Mouse (Mus musculus) MEL (cell line): ENCODE data around the gene Tex10. TPM values are rescaled to one million over a fixed set of nuclear protein-coding genes. Genes with fewer than 3 reads are reported as not detected.

Source experiments
- DNase-seq: peaks from one replicate; pipeline ENCODE4 v3.0.0; 2011; ENCODE audit warnings: low read depth, low spot score
- H3K27ac ChIP-seq: 2 replicates; pipeline ENCODE4 v1.5.1; 2012; ENCODE audit warnings: low read depth, mild to moderate bottlenecking, control low read depth, low read length, moderate library complexity; ENCODE audit not compliant: control insufficient read depth
- H3K27me3 ChIP-seq, 2 experiments: fragments of 150-350 bp in 1 of 2; sonication (generic) in 1 of 2; 2 replicates each; pipeline ENCODE4 v1.6.1; 2012; ENCODE audit warnings: low read length in 2 of 2, mild to moderate bottlenecking in 2 of 2, improper control_type of control experiment in 1 of 2, moderate library complexity in 1 of 2; ENCODE audit not compliant: insufficient read depth in 2 of 2, control insufficient read depth in 1 of 2
- H3K36me3 ChIP-seq, 2 experiments: 2 replicates each; pipeline ENCODE4 v1.6.1; 2012 to 2014; ENCODE audit warnings: low read length in 2 of 2, improper control_type of control experiment in 1 of 2, inconsistent platforms in 1 of 2, mild to moderate bottlenecking in 1 of 2; ENCODE audit not compliant: insufficient read depth in 2 of 2, control insufficient read depth in 1 of 2
- H3K4me1 ChIP-seq, 2 experiments: fragments of 150-350 bp in 1 of 2; sonication (generic) in 1 of 2; 2 replicates each; pipeline ENCODE4 v1.6.1; 2012; ENCODE audit warnings: low read length in 2 of 2, improper control_type of control experiment in 1 of 2, mild to moderate bottlenecking in 1 of 2; ENCODE audit not compliant: insufficient read depth in 2 of 2, control insufficient read depth in 1 of 2
- H3K4me3 ChIP-seq, 2 experiments: fragments of 150-350 bp in 1 of 2; sonication (generic) in 1 of 2; 2 replicates each; pipeline ENCODE4 v1.5.1; 2012; ENCODE audit warnings: low read depth in 2 of 2, low read length in 2 of 2, mild to moderate bottlenecking in 2 of 2, moderate library complexity in 2 of 2, control low read depth in 1 of 2, improper control_type of control experiment in 1 of 2; ENCODE audit not compliant: control insufficient read depth in 1 of 2, insufficient read depth in 1 of 2
- H3K79me2 ChIP-seq: 2 replicates; pipeline ENCODE4 v1.6.1; 2012; ENCODE audit warnings: mild to moderate bottlenecking, low read length, moderate library complexity; ENCODE audit not compliant: control insufficient read depth, poor library complexity, insufficient read depth
- H3K9ac ChIP-seq: 2 replicates; pipeline ENCODE4 v1.6.1; 2012; ENCODE audit warnings: low read depth, mild to moderate bottlenecking, control low read depth, low read length, moderate library complexity; ENCODE audit not compliant: control insufficient read depth, poor library complexity, severe bottlenecking
- H3K9me3 ChIP-seq: fragments of 150-350 bp; sonication (generic); replicated peaks from 2 replicates; pipeline ENCODE4 v1.6.1; 2012; ENCODE audit warnings: mild to moderate bottlenecking, low read length, improper control_type of control experiment, moderate library complexity; ENCODE audit not compliant: insufficient read depth
- CHD1 ChIP-seq: IDR thresholded peaks from 2 replicates; pipeline ENCODE4 v1.6.1; 2012; ENCODE audit warnings: low read depth, mild to moderate bottlenecking, inconsistent platforms, low read length, improper control_type of control experiment
- E2F4 ChIP-seq: IDR thresholded peaks from 2 replicates; pipeline ENCODE4 v1.6.1; 2011; ENCODE audit warnings: low read depth, low read length, improper control_type of control experiment, borderline replicate concordance
- ELF1 ChIP-seq: IDR thresholded peaks from 2 replicates; pipeline ENCODE4 v1.6.1; 2014; ENCODE audit warnings: low read depth, mild to moderate bottlenecking, inconsistent platforms, low read length, improper control_type of control experiment, moderate library complexity
- EP300 ChIP-seq, 2 experiments: IDR thresholded peaks; 2 replicates each; pipeline ENCODE4 v1.6.1; 2011; ENCODE audit warnings: improper control_type of control experiment in 2 of 2, low read length in 2 of 2, low read depth in 1 of 2, mild to moderate bottlenecking in 1 of 2
- GABPA ChIP-seq: IDR thresholded peaks from 2 replicates; pipeline ENCODE4 v1.6.1; 2012; ENCODE audit warnings: low read depth, mild to moderate bottlenecking, inconsistent platforms, low read length, improper control_type of control experiment, moderate library complexity
- HCFC1 ChIP-seq: IDR thresholded peaks from 2 replicates; pipeline ENCODE4 v1.6.1; 2012; ENCODE audit warnings: low read depth, mild to moderate bottlenecking, inconsistent platforms, low read length, improper control_type of control experiment, moderate library complexity
- MAX ChIP-seq: IDR thresholded peaks from 2 replicates; pipeline ENCODE4 v1.6.1; 2011; ENCODE audit warnings: low read length, improper control_type of control experiment
- MYC ChIP-seq: IDR thresholded peaks from 2 replicates; pipeline ENCODE4 v1.6.1; 2011; ENCODE audit warnings: low read depth, mild to moderate bottlenecking, low read length, improper control_type of control experiment, moderate library complexity
- NRF1 ChIP-seq: IDR thresholded peaks from 2 replicates; pipeline ENCODE4 v1.6.1; 2014; ENCODE audit warnings: low read depth, mild to moderate bottlenecking, inconsistent platforms, low read length, improper control_type of control experiment, moderate library complexity; ENCODE audit not compliant: poor library complexity, insufficient read depth, severe bottlenecking
- POLR2AphosphoS2 ChIP-seq: IDR thresholded peaks from 2 replicates; pipeline ENCODE4 v1.6.1; 2011; ENCODE audit warnings: low read length, improper control_type of control experiment
- RAD21 ChIP-seq: IDR thresholded peaks from 2 replicates; pipeline ENCODE4 v1.6.1; 2011; ENCODE audit warnings: mild to moderate bottlenecking, low read depth, low read length, improper control_type of control experiment
- ZC3H11A ChIP-seq: IDR thresholded peaks from 2 replicates; pipeline ENCODE4 v1.6.1; 2012; ENCODE audit warnings: low read depth, mild to moderate bottlenecking, inconsistent platforms, low read length, improper control_type of control experiment
- ZNF384 ChIP-seq: IDR thresholded peaks from 2 replicates; pipeline ENCODE4 v1.6.1; 2012; ENCODE audit warnings: low read depth, mild to moderate bottlenecking, inconsistent platforms, low read length, improper control_type of control experiment
- polyA plus RNA-seq, 2 experiments: library from polyadenylated mRNA; stranded (reverse) in 1 of 2; unstranded in 1 of 2; fragments of >175 nt in 1 of 2; fragments of >200 nt in 1 of 2; gene quantifications; 2 replicates each; pipeline versions ENCODE4 v1.2.1 to v1.2.4; 2012; ENCODE audit warnings: low replicate concordance in 2 of 2, low read depth in 1 of 2; ENCODE audit not compliant: insufficient read length in 2 of 2, insufficient read depth in 1 of 2, missing spikeins in 1 of 2
- total RNA-seq: library from RNA; depleted of rRNA; stranded (reverse); fragments of 300-350 nt; gene quantifications from 2 replicates; pipeline ENCODE4 v1.2.3, GENCODE M21; 2012

Gene Tex10
- total and polyA plus RNA-seq, 3 experiments: 41.9 to 184 (median 51.6) TPM

- TF ChIP-seq E2F4 (no peak), ELF1 (no peak), MYC (no peak), POLR2AphosphoS2 (0 out of 2 replicates have a peak, but pooled peaks have one; percentile 9), ZC3H11A (no peak)
- TF ChIP-seq, all 39 proteins: peak for 1
- no peak for DNase-seq
- Histone ChIP-seq H3K27ac (no peak overlapping the region), H3K27me3 (no peaks in the 10 kb centered on the region), H3K9ac (no peak overlapping the region), H3K4me3 (no peak overlapping the region), H3K79me2 (no peaks in the 10 kb centered on the region), H3K36me3 (no peaks in the 10 kb centered on the region), H3K9me3 (no peaks in the 10 kb centered on the region), H3K4me1 (no peaks in the 10 kb centered on the region)
These were observed 50.6 kb downstream of the Tex10 start for GRCm38 (mm10) chr4:48422633-48423032.

GRCm38 (mm10) chr4:48418831-48419468, 54.3 kb downstream of the Tex10 start:
- Histone ChIP-seq H3K27ac (no peak overlapping the region), H3K4me1 (no peaks in the 10 kb centered on the region), H3K9me3 (no peaks in the 10 kb centered on the region), H3K79me2 (no peaks in the 10 kb centered on the region), H3K27me3 (no peaks in the 10 kb centered on the region), H3K4me3 (no peak overlapping the region), H3K9ac (no peak overlapping the region), H3K36me3 (no peaks in the 10 kb centered on the region)
- DNase-seq: no peak
- no peak for TF ChIP-seq HCFC1

GRCm38 (mm10) chr4:48415838-48416335, 57.4 kb downstream of the Tex10 start:
- H3K79me2 ChIP-seq: no peaks in the 10 kb centered on the region
- no peaks in the 10 kb centered on the region for H3K9me3 ChIP-seq
- no peaks in the 10 kb centered on the region for H3K27me3 ChIP-seq
- no peaks in the 10 kb centered on the region for H3K4me1 ChIP-seq
- no peak for DNase-seq
- H3K4me3 ChIP-seq: no peak overlapping the region
- no peaks in the 10 kb centered on the region for H3K36me3 ChIP-seq
- no peak overlapping the region for H3K9ac ChIP-seq
- TF ChIP-seq GABPA: no peak
- no peak for TF ChIP-seq MAX
- TF ChIP-seq CHD1: no peak
- TF ChIP-seq ZNF384: no peak
- TF ChIP-seq MYC: no peak
- no peak for TF ChIP-seq POLR2AphosphoS2
- TF ChIP-seq NRF1: no peak
- TF ChIP-seq EP300 (IDR thresholded peaks at IDR 0.05; ENCODE audit: low read depth in 1 of 2, low read length in 2 of 2): no peak
- TF ChIP-seq RAD21: no peak
- H3K27ac ChIP-seq: no peak overlapping the region
